Mouse (Mus musculus) bone marrow, adult 2 months (tissue): ENCODE results near the gene Smim11. TPM values are rescaled to one million over a fixed set of nuclear protein-coding genes. Genes with fewer than 3 reads are reported as not detected.

Experiments
- H3K27ac ChIP-seq: fragments of 200-500 bp; 2 replicates; pipeline ENCODE4 v1.5.1; 2012; ENCODE audit warnings: low read depth, mild to moderate bottlenecking, control low read depth, inconsistent platforms, low read length; ENCODE audit not compliant: control insufficient read depth, poor library complexity, insufficient read depth
- H3K4me1 ChIP-seq: fragments of 200-500 bp; 2 replicates; pipeline ENCODE4 v1.6.1; 2011; ENCODE audit warnings: low read length; ENCODE audit not compliant: control insufficient read depth, insufficient read depth
- H3K4me3 ChIP-seq: fragments of 200-500 bp; replicated peaks from 2 replicates; pipeline ENCODE3; 2011; ENCODE audit warnings: mild to moderate bottlenecking, low read depth, low read length, control low read depth; ENCODE audit not compliant: control insufficient read depth
- CTCF ChIP-seq: fragments of 200-500 bp; IDR thresholded peaks from 2 replicates; pipeline ENCODE4 v1.5.1; 2011; ENCODE audit warnings: low read length, control low read depth; ENCODE audit not compliant: control insufficient read depth, insufficient read depth
- POLR2A ChIP-seq: fragments of 200-500 bp; IDR thresholded peaks from 2 replicates; pipeline ENCODE4 v1.6.1; 2011; ENCODE audit warnings: low read depth, mild to moderate bottlenecking, control low read depth, low read length, borderline replicate concordance; ENCODE audit not compliant: control insufficient read depth
- WGBS: fragments of 180-500 bp; shearing (Covaris S2); methylation state at CpG from one replicate; pipeline ENCODE4 v1.1.7; 2018; 5-methylcytosine and 5-hydroxymethylcytosine counted together
- polyA plus RNA-seq: library from polyadenylated mRNA; stranded (reverse); fragments of >200 nt; gene quantifications from 2 replicates; pipeline ENCODE4 v1.2.4, GENCODE M21; 2011; ENCODE audit warnings: low replicate concordance; ENCODE audit not compliant: missing spikeins, insufficient read depth, insufficient read length

The Smim11 gene
- polyA plus RNA-seq, 1 experiment, result 64.0 TPM

DNA sequence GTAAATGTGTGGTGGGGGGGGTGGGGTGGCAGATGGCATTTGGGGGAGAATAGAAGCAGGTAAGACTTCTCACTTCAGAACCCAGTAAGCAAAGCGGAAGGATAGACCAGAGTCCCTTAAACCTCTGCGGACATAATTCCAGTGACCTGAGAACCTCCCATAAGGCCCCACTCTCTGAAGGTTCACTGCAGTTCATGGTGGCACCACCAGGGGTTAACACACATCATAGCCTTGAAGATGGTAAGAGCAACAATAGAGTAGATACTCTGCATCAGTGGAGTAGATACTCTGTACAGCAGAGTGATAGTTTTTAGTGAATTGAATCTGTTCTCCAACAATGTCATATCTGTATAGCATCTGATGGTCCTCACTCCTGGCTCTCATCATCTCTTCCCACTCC lies 4.4 kb downstream of the Smim11 start:
- Histone ChIP-seq H3K4me3 (no peak overlapping the region), H3K27ac (no peak overlapping the region), H3K4me1 (peaks cover 2% of the 10 kb centered on the region)
- 90% methylated on average over 2 of the region's 2 CpGs for WGBS
- TF ChIP-seq CTCF (no peak), POLR2A (no peak)

DNA sequence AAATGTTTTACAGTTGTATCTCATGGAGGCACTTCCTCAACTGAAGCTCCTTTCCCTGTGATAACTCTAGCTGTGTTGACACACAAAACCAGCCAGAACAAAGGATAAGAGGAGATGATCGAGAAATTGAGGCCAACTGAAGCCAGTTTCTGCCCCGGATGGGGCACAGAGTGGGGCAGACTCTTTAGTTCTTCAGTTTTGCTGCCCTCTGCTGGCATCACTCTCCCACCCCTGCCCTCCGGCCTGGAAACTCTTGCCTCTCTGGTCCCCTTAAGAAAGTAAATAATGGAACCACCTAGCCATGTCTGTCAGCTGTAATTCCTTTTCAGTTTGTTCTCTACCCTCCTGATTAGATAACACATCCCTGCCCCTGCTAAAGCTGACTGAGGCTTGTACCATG lies 6.9 kb downstream of the Smim11 start:
- WGBS, result 81% methylated on average over 3 of the region's 3 CpGs
- H3K4me1 ChIP-seq, result no peaks in the 10 kb centered on the region; the same call in 1 of the 2 replicates
- H3K4me3 ChIP-seq, result no peak overlapping the region
- no peak overlapping the region for H3K27ac ChIP-seq
- TF ChIP-seq POLR2A (no peak), CTCF (no peak)

- Histone ChIP-seq H3K27ac (no peak overlapping the region), H3K4me1 (no peaks in the 10 kb centered on the region; the same call in 1 of the 2 replicates), H3K4me3 (no peak overlapping the region)
- TF ChIP-seq POLR2A, result no peak
- no peak for TF ChIP-seq CTCF
- WGBS, result 81% methylated on average over 4 of the region's 4 CpGs
Observed at GRCm38 (mm10) chr16:92309126-92309525, 8.0 kb downstream of the Smim11 start.

GRCm38 (mm10) chr16:92313953-92314741 lies 13.1 kb downstream of the Smim11 start:
- no peak for TF ChIP-seq POLR2A
- peak; percentile 80 for TF ChIP-seq CTCF
- no peaks in the 10 kb centered on the region for H3K4me1 ChIP-seq
- no peak overlapping the region for H3K4me3 ChIP-seq
- H3K27ac ChIP-seq, result no peak overlapping the region
- WGBS, result 48% methylated on average over 13 of the region's 13 CpGs

DNA sequence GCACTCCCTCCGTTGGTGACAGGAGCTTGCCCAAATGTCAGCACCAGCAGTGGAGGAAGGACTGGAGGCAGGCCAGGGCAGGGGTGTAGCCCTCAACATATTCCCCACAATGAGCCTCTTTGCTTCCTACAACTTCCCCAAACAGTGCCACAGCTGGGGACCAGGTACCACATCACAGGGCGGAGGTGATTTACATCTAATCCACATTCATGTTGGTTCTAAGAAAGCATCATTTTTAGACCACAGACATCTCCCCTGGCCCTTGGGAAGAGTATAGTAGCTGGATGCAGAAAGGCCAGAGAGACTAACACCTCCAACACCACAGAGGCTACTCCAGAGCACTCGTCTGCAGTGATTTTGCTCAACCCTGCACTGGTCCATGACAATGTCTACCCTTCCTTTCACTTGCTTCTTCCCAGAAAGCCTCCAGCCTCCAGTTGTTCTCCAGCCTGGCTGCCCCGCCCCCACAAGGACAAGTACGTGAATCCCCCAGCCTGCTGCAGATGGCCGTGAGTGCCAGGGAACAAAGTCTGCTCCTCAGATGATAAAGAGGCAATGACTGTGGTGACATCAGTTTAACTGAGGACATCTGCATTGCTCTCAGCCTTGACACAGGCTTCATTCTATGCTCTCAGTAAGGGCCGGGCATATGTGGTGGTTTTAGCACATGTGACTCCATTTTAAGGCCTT lies 15.1 kb downstream of the Smim11 start:
- WGBS, result 77% methylated on average over 7 of the region's 7 CpGs
- no peak overlapping the region for H3K27ac ChIP-seq
- no peak overlapping the region for H3K4me3 ChIP-seq
- TF ChIP-seq POLR2A (no peak), CTCF (no peak)
- no peaks in the 10 kb centered on the region for H3K4me1 ChIP-seq

DNA sequence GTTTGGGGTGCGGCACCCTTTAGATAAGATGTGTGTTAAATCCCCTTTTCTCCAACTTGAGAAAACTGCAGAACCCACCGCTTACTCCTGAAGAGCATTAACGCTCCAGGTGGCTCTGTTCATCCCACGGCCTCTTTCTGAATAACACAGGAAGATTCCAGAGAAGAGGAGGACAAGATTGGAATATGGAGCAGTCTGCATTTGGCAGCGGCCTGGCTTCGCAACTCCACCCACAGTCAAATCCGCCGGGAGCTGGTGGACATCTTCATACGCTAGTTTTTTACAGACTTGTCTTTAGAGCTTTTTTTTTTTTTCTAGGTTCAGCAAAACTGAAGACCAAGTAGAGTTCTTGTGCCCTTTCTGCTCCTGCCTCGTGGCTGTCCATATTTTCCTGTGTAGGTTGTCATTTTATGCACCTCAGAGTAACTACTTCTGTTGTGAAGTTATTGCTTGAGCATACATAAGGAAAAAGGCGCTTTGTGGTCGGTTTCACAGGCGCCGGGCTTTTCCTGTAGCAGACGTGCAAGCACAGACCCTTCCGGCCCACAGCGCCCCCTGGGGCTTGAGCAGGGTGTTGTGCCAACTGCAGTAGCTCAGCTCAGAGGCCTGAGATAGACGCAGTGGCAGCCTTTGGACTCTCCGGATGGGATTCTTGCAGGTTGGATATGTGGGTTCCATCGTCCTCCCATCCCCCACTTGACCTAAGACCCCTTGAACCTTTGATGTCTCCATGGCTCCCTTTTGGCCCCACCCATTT lies 18.4 kb downstream of the Smim11 start:
- H3K4me1 ChIP-seq, result no peaks in the 10 kb centered on the region
- 42% methylated on average over 20 of the region's 20 CpGs for WGBS
- no peak overlapping the region for H3K4me3 ChIP-seq
- H3K27ac ChIP-seq, result no peak overlapping the region
- TF ChIP-seq CTCF, result peak; percentile 65
- TF ChIP-seq POLR2A, result no peak

DNA sequence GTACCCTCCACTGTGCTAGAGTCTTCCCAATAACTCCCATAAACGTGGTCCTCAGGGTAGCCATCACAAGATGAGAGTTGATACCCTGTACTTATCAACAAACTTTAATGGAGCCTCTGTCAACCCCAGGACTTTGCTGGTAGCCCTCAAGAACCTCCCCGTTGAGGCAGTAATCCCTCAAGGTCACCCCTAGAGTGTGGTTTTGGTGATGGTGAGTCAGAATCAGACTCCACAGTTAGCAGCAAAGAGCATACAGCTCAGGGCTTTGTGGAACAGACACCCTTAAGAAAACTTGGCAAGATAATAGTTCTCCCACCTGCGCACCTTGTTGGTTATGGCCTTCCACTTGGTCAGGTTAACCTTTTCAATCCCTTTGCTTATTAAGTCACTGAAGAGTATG lies 19.3 kb downstream of the Smim11 start:
- H3K4me1 ChIP-seq, result no peaks in the 10 kb centered on the region
- TF ChIP-seq CTCF (no peak), POLR2A (no peak)
- no peak overlapping the region for H3K4me3 ChIP-seq
- no peak overlapping the region for H3K27ac ChIP-seq
- 78% methylated on average over 3 of the region's 3 CpGs for WGBS

GRCm38 (mm10) chr16:92321341-92321740 lies 20.3 kb downstream of the Smim11 start, which contains the start of gene Fam243:
Gene Fam243 (minus strand): TSS chr16:92321441.
- Histone ChIP-seq H3K27ac (no peak within 1 kb of the TSS), H3K4me3 (no peak within 1 kb of the TSS), H3K4me1 (no peaks in the 10 kb centered on the region)
- WGBS, result 82% methylated on average over 8 of the region's 8 CpGs
- TF ChIP-seq CTCF, result no peak
- no peak for TF ChIP-seq POLR2A
